8 mouse cellular contexts compared by ENCODE assay signal in the genomic region with DNA sequence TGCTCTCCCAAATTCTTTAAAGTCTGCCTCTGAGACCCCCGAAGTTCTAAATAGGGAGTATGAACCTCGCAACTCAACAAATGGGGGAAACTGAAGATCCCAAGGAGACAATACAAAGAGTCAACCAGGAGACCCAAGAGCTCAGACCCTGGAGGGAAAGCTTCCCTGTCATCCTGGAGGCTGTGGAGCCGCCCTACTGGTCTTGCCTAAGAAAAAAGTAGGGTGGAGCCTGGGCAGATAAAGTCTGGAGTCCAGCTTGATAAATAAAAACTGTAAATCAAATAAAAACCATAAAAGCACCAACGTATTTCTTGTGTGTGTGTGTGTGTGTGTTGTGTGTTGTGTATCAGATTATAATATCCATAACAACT. TPM values are rescaled to one million over a fixed set of nuclear protein-coding genes. Genes with fewer than 3 reads are reported as not detected.
DNase-seq lines count a peak whose midpoint lies in the region; ATAC-seq and TF ChIP-seq lines count a peak whose summit lies in the region.

No protein-coding gene starts in this region.

- no peaks in the 10 kb centered on the region for H3K27me3 ChIP-seq in kidney, embryonic 14.5 days (ENCODE audit: control insufficient read depth, insufficient read depth, low read length)
- no peaks in the 10 kb centered on the region for H3K27me3 ChIP-seq in hindbrain, postnatal 0 days (ENCODE audit: insufficient read depth, low read length)
- no peaks in the 10 kb centered on the region for H3K27me3 ChIP-seq in midbrain, embryonic 16.5 days (ENCODE audit: control insufficient read depth, insufficient read depth, low read depth, low read length)

- ATAC-seq in kidney, embryonic 14.5 days (ENCODE audit: low FRiP score, low TSS enrichment): no peak
- ATAC-seq in hindbrain, postnatal 0 days: no peak
- no peak for ATAC-seq in midbrain, embryonic 16.5 days
- ATAC-seq in granulocyte monocyte progenitor cell, adult 5-6 weeks (replicated peaks; ENCODE audit: poor library complexity, severe bottlenecking): no peak

- peak overlapping the region; percentile 68 for H3K4me3 ChIP-seq in kidney, embryonic 14.5 days (ENCODE audit: low read length)
- peak overlapping the region; percentile 43 for H3K4me3 ChIP-seq in cortical plate, adult 2 months (ENCODE audit: insufficient read depth, low read length)
- H3K4me3 ChIP-seq in hindbrain, postnatal 0 days (ENCODE audit: low read length): peak overlapping the region; percentile 45; the same call in 1 of the 2 replicates
- H3K4me3 ChIP-seq in midbrain, embryonic 16.5 days (ENCODE audit: low read depth, low read length): peak overlapping the region; percentile 49

- TF ChIP-seq POLR2A in cortical plate, adult 2 months (IDR thresholded peaks at IDR 0.05; ENCODE audit: extremely low read depth, insufficient read depth, low read length): no peak

- H3K4me2 ChIP-seq in kidney, embryonic 14.5 days (replicated peaks; ENCODE audit: low read depth, low read length): peak overlapping the region; percentile 84
- peak overlapping the region; percentile 97 for H3K4me2 ChIP-seq in hindbrain, postnatal 0 days (ENCODE audit: low read depth, low read length)
- peak overlapping the region; percentile 84 for H3K4me2 ChIP-seq in midbrain, embryonic 16.5 days (ENCODE audit: low read length)

- H3K9ac ChIP-seq in kidney, embryonic 14.5 days (ENCODE audit: low read depth, low read length): peak overlapping the region; percentile 68; the same call in 1 of the 2 replicates
- H3K9ac ChIP-seq in hindbrain, postnatal 0 days (replicated peaks; ENCODE audit: low read length): no peak overlapping the region
- no peak overlapping the region for H3K9ac ChIP-seq in midbrain, embryonic 16.5 days (ENCODE audit: low read depth, low read length)

- WGBS in kidney, embryonic 14.5 days: 85% methylated on average over 4 of the region's 4 CpGs
- WGBS in hindbrain, postnatal 0 days: 86% methylated on average over 4 of the region's 4 CpGs
- 84% methylated on average over 4 of the region's 4 CpGs for WGBS in midbrain, embryonic 16.5 days

- H3K9me3 ChIP-seq in kidney, embryonic 14.5 days (ENCODE audit: control insufficient read depth, low read length): 0 out of 2 replicates have a peak, but pooled peaks cover 4% of the 10 kb centered on the region
- peaks cover 3% of the 10 kb centered on the region; the same call in 1 of the 2 replicates for H3K9me3 ChIP-seq in hindbrain, postnatal 0 days (ENCODE audit: low read length)
- no peaks in the 10 kb centered on the region for H3K9me3 ChIP-seq in midbrain, embryonic 16.5 days (replicated peaks; ENCODE audit: control insufficient read depth, low read length, poor library complexity, severe bottlenecking)

- no peak for TF ChIP-seq CTCF in cortical plate, adult 2 months (IDR thresholded peaks at IDR 0.05; ENCODE audit: extremely low read depth, insufficient read depth, low read length)
- TF ChIP-seq CTCF in hindbrain, postnatal 0 days (IDR thresholded peaks at IDR 0.05; ENCODE audit: low read depth): peak; percentile 24; the same call in 1 of the 2 replicates

- peaks cover 33% of the 10 kb centered on the region for H3K4me1 ChIP-seq in kidney, embryonic 14.5 days (ENCODE audit: control insufficient read depth, insufficient read depth, low read length)
- H3K4me1 ChIP-seq in cortical plate, adult 2 months (ENCODE audit: control insufficient read depth, insufficient read depth, low read length): no peaks in the 10 kb centered on the region
- H3K4me1 ChIP-seq in hindbrain, postnatal 0 days (ENCODE audit: insufficient read depth, low read length): peaks cover 3% of the 10 kb centered on the region; the same call in 1 of the 2 replicates
- H3K4me1 ChIP-seq in midbrain, embryonic 16.5 days (ENCODE audit: control insufficient read depth, insufficient read depth, low read length): peaks cover 9% of the 10 kb centered on the region; the same call in 1 of the 2 replicates

- no peak for DNase-seq in kidney, adult 9 months
- no peak for DNase-seq in hindbrain, postnatal 0 days (ENCODE audit: low spot score)
- no peak for DNase-seq in right cerebral cortex, adult 2 months (ENCODE audit: low spot score in 2 of 2)
- DNase-seq in right cerebral cortex, postnatal 36 days (ENCODE audit: low spot score in 2 of 2): no peak

- H3K36me3 ChIP-seq in kidney, embryonic 14.5 days (ENCODE audit: control insufficient read depth, insufficient read depth, low read length): 0 out of 2 replicates have a peak, but pooled peaks cover 4% of the 10 kb centered on the region
- H3K36me3 ChIP-seq in hindbrain, postnatal 0 days (ENCODE audit: insufficient read depth, low read length): no peaks in the 10 kb centered on the region
- no peaks in the 10 kb centered on the region for H3K36me3 ChIP-seq in midbrain, embryonic 16.5 days (ENCODE audit: control insufficient read depth, insufficient read depth, low read length)

- no peak overlapping the region for H3K27ac ChIP-seq in kidney, embryonic 14.5 days (ENCODE audit: low read depth, low read length)
- no peak overlapping the region for H3K27ac ChIP-seq in cortical plate, adult 2 months (ENCODE audit: insufficient read depth, low read length)
- no peak overlapping the region for H3K27ac ChIP-seq in hindbrain, postnatal 0 days
- H3K27ac ChIP-seq in midbrain, embryonic 16.5 days (ENCODE audit: low read length): no peak overlapping the region

RNA-seq across cellular contexts. Expression of a gene that starts 0.6 kb away (rescaled TPM):
- polyA plus RNA-seq in kidney, embryonic 14.5 days (2014; fragmentation: Nextera tagmentation; extraction: Ambion mirVana): 51.8 and 70.7 TPM in 2 replicates
- 4.9 and 5.4 TPM in 2 replicates for polyA plus RNA-seq in cortical plate, adult 2 months (2012; rRNA removed)
- total RNA-seq in hindbrain, postnatal 0 days (2014; rRNA removed): 7.7 and 10.0 TPM in 2 replicates
- polyA plus RNA-seq in hindbrain, postnatal 0 days (2015; fragmentation: Nextera tagmentation; extraction: Ambion mirVana): 10.7 and 12.8 TPM in 2 replicates
- 14.2 and 14.7 TPM in 2 replicates for polyA plus RNA-seq in midbrain, embryonic 16.5 days (2015; fragmentation: Nextera tagmentation; extraction: Ambion mirVana)
- total RNA-seq in granulocyte monocyte progenitor cell, adult 5-6 weeks (2014; fragmentation: Nextera tagmentation): 7.5 and 10.5 TPM in 2 replicates
- 7.0 and 8.3 TPM in 2 replicates for total RNA-seq in granulocyte monocyte progenitor cell, adult 5-6 weeks (2017)

RNA-seq across cellular contexts. Expression of a gene that starts 25.3 kb away (rescaled TPM):
- 82.1 and 107 TPM in 2 replicates for polyA plus RNA-seq in kidney, embryonic 14.5 days (2014; fragmentation: Nextera tagmentation; extraction: Ambion mirVana)
- polyA plus RNA-seq in cortical plate, adult 2 months (2012; rRNA removed): 243 and 244 TPM in 2 replicates
- 321 and 384 TPM in 2 replicates for total RNA-seq in hindbrain, postnatal 0 days (2014; rRNA removed)
- 359 and 389 TPM in 2 replicates for polyA plus RNA-seq in hindbrain, postnatal 0 days (2015; fragmentation: Nextera tagmentation; extraction: Ambion mirVana)
- polyA plus RNA-seq in midbrain, embryonic 16.5 days (2015; fragmentation: Nextera tagmentation; extraction: Ambion mirVana): 87.5 and 129 TPM in 2 replicates
- 22.0 and 28.8 TPM in 2 replicates for total RNA-seq in granulocyte monocyte progenitor cell, adult 5-6 weeks (2014; fragmentation: Nextera tagmentation)
- total RNA-seq in granulocyte monocyte progenitor cell, adult 5-6 weeks (2017): 17.0 and 21.1 TPM in 2 replicates

RNA-seq across cellular contexts. Expression of a gene that starts 35.2 kb away (rescaled TPM):
- polyA plus RNA-seq in kidney, embryonic 14.5 days (2014; fragmentation: Nextera tagmentation; extraction: Ambion mirVana): 0.40 and 0.61 TPM in 2 replicates
- polyA plus RNA-seq in cortical plate, adult 2 months (2012; rRNA removed): 38.4 and 39.0 TPM in 2 replicates
- 9.4 and 11.7 TPM in 2 replicates for total RNA-seq in hindbrain, postnatal 0 days (2014; rRNA removed)
- 14.6 and 15.3 TPM in 2 replicates for polyA plus RNA-seq in hindbrain, postnatal 0 days (2015; fragmentation: Nextera tagmentation; extraction: Ambion mirVana)
- polyA plus RNA-seq in midbrain, embryonic 16.5 days (2015; fragmentation: Nextera tagmentation; extraction: Ambion mirVana): 8.3 and 10.3 TPM in 2 replicates
- total RNA-seq in granulocyte monocyte progenitor cell, adult 5-6 weeks (2014; fragmentation: Nextera tagmentation): 0.94 and 1.1 TPM in 2 replicates
- 0.09 and 0.57 TPM in 2 replicates for total RNA-seq in granulocyte monocyte progenitor cell, adult 5-6 weeks (2017)

RNA-seq across cellular contexts. Expression of a gene that starts 51.7 kb away (rescaled TPM):
- 0.39 and 0.77 TPM in 2 replicates for polyA plus RNA-seq in kidney, embryonic 14.5 days (2014; fragmentation: Nextera tagmentation; extraction: Ambion mirVana)
- 2.6 and 2.9 TPM in 2 replicates for polyA plus RNA-seq in cortical plate, adult 2 months (2012; rRNA removed)
- 30.4 and 34.8 TPM in 2 replicates for total RNA-seq in hindbrain, postnatal 0 days (2014; rRNA removed)
- 18.5 and 21.2 TPM in 2 replicates for polyA plus RNA-seq in hindbrain, postnatal 0 days (2015; fragmentation: Nextera tagmentation; extraction: Ambion mirVana)
- polyA plus RNA-seq in midbrain, embryonic 16.5 days (2015; fragmentation: Nextera tagmentation; extraction: Ambion mirVana): 1.7 and 3.9 TPM in 2 replicates
- total RNA-seq in granulocyte monocyte progenitor cell, adult 5-6 weeks (2014; fragmentation: Nextera tagmentation): 0.26 TPM in 1 of 2 replicates, not detected in the other
- total RNA-seq in granulocyte monocyte progenitor cell, adult 5-6 weeks (2017): not detected in 2 replicates
